Mouse (Mus musculus) urinary bladder, postnatal 4 days (tissue): ENCODE results near the gene Sfswap.

Source experiments
- DNase-seq, 2 experiments: peaks; one replicate each; pipeline ENCODE4 v3.0.0; 2021 to 2022; ENCODE audit warnings: low spot score in 2 of 2

The Sfswap gene

DNA sequence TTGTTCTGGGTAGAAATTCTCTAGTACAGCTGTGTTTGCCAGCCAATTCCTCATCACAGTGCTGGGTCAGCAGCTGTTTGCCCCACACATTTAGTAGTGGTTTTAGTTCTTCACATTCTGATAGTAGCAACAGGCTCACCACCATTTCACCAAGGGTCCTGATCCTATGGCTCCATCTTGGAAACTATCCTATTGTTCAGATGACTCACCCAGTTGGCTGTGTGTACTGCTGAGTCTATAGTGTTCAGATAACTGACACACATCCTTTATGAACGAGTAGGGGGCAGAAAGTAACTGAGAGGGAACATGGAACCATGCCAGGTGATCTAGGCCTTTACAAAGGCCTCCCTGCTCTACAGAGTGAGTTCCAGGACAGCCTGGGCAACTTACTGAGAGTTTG is 28.6 kb downstream of the Sfswap start:
- no peak for DNase-seq

DNA sequence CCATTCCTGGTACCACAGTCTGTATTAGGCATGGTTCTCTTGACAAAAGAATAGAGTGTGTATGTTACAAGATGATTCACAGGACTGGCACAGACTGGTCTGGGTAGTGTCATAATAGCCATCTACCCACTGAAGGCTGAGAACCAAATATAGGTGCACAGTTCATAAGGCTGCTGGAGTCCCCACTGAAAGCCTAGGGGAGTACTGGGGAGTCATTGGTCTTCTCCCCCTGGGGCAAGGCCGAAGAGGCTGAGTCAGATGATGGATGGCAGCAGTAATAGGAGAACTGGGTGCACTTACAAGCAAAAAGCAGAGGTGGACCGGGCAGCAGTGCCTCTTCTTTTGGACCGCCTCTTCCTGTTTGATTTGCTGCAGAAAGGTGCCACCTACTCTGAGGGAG is 32.7 kb downstream of the Sfswap start:
- no peak for DNase-seq

DNA sequence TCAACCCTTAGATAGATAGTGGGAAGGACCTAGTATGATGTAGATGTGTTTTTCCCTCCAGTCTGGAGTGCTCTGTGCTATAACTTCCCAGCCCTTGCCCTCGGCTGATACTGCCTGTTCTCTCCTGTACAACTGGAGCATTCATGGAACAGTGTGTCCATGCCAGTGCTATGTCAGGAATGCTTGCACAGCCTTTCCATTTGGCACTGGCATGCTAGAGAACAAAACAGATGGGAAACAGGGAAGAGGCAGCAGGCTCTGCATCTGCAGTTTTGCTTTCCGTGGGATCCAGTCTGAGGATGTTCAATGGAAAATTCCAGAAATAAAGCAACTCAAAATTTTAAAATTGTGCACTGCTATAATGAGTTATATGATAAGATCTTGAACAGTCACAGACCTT is 33.5 kb downstream of the Sfswap start:
- no peak for DNase-seq

DNA sequence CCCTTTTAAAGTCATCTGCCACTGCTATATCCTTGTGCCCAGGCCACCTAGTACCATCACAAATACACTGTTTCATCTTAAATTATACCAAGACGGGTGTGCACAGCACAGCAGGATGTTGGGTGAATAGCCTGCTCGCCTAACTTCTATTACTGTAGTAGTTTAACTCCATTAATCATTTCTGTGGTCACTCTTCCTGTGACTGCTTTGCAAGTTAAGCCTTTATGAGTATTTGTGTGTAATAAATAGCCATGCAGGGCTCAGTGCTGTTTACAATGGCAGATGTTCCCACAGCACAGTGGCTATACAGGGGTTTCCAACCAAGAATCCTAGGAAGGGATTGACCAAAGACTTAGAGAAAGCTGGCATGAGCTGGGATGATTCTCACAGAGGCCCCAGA is 34.0 kb downstream of the Sfswap start:
- no peak for DNase-seq

DNA sequence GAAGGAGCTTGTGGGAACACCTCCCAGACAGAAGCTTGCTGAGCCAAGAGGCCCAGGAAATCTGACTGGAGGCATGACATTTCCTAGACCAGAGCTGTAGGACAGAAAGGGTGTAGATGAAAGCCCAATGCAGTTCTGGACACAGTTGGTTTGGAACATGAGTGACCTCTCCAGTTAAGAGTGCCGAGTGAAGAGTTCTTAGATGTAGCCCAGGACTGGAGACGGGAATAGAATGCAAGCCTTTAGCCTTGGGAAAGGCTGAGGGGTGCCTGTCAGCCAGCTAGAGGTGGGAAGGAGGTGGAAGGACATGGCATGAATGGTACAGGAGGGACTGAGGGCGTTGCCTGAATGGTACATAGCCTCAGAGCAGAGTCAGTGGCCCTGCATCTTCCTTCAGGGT is 34.4 kb downstream of the Sfswap start:
- no peak for DNase-seq

GRCm38 (mm10) chr5:129538826-129539225 is 37.8 kb downstream of the Sfswap start:
- DNase-seq: no peak

DNA sequence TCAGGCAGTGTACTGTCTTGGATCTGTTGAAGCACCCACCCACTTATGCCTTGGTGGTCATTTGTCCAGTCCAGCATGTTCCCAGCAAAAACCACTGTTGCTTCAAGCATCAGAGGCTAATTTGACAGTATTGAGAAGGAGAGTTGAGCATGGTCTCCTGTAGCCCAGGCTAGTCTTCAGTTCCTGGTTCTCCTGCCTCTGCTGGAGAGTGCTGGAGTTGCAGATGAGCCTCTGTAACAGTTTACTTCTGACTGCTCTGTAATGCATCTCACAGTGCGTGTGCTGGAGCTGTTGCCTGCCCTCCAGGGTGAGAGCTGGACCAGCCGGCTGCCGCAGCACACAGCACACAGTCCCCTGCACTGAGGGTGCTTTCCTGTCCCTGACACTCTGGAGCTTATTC is 41.2 kb downstream of the Sfswap start:
- no peak for DNase-seq

DNA sequence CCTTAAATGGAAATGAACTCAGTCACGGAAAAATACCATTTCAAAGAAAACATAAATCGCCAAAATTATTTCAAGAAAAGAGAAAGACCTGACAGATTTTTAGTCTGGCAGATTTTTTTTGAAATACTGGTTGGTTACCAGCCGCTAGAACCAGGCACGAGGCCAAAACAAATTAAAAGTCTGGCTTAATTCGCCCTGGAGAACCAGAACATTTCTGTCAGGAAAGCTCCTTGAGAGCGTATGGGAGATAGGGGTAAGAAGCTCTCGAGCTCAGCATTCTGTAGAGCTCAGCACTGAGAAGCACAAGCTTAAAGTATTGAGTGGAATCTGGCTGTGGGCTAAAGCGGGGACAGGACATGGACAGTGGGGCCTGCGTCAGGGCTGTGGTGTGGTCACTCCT is 44.8 kb downstream of the Sfswap start:
- no peak for DNase-seq

GRCm38 (mm10) chr5:129549716-129550115 is 48.7 kb downstream of the Sfswap start:
- DNase-seq: no peak

GRCm38 (mm10) chr5:129550790-129551189 is 49.8 kb downstream of the Sfswap start:
- no peak for DNase-seq

GRCm38 (mm10) chr5:129551991-129552390 is 51.0 kb downstream of the Sfswap start:
- no peak for DNase-seq

- no peak for DNase-seq
Measured at GRCm38 (mm10) chr5:129553642-129554041, 52.6 kb downstream of the Sfswap start.

- DNase-seq: no peak
Measured at GRCm38 (mm10) chr5:129558591-129558990, 57.6 kb downstream of the Sfswap start.

DNA sequence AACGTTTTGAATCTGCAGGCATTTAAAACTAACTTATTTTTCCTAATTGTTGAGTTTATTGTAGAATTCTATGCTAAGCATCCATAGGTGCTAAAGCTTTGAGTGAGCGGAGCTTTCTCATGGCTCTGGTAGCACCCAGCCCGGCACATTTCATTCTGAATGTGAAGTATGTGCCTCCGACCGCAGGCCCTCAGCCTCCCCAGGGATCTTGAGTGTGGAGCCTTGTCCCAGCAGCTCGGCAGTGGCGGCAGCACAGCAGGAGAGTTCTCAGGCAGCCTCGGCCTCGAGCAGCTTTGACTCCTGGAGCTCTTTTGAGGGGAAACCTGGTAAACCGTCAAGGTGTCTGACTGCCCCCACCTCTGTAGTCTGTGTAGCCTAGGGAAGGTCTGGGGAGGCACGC is 58.3 kb downstream of the Sfswap start:
- DNase-seq: no peak

DNA sequence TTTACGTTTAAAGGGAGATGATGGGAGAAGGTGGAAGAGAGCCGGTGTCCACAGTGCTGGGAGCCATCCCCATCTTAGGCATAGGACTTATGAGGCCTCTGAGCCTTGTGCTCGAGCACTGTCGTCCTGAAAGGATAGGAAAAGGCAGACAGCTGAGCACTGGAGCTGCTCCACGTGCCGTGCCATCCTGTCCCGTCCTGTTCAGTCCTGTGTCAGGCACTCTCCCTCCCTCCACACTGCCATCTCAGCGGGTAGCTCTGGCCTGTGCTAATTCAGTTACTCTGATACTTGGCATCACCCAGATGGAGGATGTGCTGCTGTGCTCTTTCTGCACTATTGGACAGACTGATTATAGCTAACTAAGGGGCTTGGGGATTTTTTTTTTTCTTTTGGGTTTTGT is 61.3 kb downstream of the Sfswap start:
- no peak for DNase-seq

- no peak for DNase-seq
Measured at GRCm38 (mm10) chr5:129568596-129568995, 67.6 kb downstream of the Sfswap start.

DNA sequence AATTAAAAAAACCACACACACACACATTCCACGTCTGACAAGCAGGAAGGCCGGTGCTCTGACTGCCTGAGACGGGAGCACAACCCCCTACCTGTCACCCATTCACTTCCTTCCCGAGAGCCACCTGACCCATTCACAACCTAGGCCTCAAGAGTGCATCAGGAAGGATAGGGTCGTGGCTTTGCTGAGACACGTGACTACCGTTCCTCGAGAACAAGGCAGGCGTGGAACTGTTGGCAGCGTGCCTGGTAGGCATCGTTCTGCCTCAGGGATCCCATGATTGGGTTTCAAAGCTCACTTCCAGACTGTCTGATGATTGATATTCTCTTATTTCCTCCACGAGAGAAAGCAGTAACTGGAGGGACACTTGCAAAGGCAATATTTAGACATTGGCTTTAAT is 77.2 kb downstream of the Sfswap start:
- no peak for DNase-seq

- no peak for DNase-seq
Measured at GRCm38 (mm10) chr5:129580046-129580445, 79.0 kb downstream of the Sfswap start.

- no peak for DNase-seq
Measured at GRCm38 (mm10) chr5:129580572-129580971, 79.6 kb downstream of the Sfswap start.

- no peak for DNase-seq
Measured at GRCm38 (mm10) chr5:129581015-129581414, 80.0 kb downstream of the Sfswap start.

DNA sequence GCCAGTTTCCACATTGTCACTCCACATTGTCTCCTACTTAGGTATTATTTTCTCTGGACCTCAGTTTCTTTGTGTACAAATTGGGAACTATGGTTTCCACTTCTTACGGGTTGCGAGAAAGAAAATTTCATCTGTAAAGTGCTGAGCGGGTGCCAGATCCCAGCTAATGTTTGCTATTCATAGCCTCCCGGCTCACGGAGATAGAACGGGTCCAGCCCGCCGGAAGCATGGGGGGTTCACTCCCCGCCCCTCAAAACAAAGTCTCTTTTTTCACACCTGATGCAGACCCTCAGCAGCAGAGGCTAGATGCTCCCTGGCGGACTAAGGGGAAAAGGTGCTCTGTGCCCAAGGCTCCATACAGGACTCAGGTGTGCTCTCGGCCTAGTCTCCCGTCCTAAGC is 82.3 kb downstream of the Sfswap start:
- DNase-seq: no peak

GRCm38 (mm10) chr5:129583761-129584582 is 83.0 kb downstream of the Sfswap start, which contains the start of gene Mmp17:
Gene Mmp17 (plus strand): TSS chr5:129584169.
- peak; percentile 78 to 80 for DNase-seq

DNA sequence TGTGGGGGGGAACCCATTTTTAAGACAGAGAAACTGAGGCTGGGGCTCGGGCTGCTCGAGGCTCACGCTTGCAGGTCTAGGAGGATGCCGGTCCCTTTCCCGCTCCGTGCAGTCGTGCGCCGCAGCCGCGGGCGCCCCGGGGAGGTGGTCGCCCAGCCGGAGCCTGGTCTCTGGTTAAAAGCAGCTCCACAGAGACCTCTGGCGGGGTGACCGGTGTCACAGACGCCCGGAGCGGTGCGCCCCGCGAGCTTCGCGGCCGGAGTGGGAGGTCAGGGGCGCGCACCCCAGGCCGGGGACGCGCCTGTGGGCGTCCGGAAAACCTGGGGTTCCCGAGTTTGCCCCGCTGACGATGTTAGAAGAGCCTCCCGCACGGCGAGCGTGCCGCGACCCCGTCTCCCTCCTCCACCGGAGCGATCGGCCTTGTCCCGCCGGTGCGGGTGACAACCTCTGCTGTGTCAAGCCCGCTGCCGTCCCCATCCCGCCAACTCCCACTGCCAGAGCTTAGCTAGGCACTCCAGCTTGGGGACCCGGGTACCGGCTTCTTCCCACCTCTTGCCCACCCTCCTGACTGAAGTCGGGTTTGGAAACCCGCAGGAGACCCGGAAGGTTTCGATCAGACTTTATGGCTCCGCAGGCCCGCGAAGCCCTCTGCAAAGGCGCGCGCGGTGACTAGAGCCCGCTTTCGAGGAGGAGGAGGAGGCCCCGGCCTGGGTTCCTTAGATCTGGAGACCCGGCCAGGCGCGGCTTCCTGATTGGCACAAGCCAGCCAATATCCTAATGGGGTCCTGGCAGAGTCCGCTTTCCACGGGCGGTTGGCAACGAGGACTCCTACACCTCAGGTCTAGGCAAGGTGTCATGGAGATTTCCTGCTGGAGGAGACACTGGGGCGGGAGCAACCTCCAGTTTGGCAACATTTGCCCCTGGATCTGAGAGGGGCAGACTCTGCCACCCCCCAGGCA is 83.8 kb downstream of the Sfswap start:
- DNase-seq: no peak
